Mouse (Mus musculus): Measurements from ENCODE around the gene Hs6st3.

- no peak for TF ChIP-seq POLR2A (IDR thresholded peaks at IDR 0.05; ENCODE audit: borderline replicate concordance, insufficient read depth, low read length)
- no peak for TF ChIP-seq CTCF (IDR thresholded peaks at IDR 0.05; ENCODE audit: borderline replicate concordance, insufficient read depth, low read depth, low read length)
These were observed 693.2 kb downstream of the Hs6st3 start for GRCm38 (mm10) chr14:119831165-119832011.
